Mouse (Mus musculus): ENCODE measurements around the gene Mfap1b.
"Not testable (repeated sequence)": the region's sequence is repeated elsewhere in the genome, so short reads cannot be mapped to it uniquely, and the experiment has no call there.

Mfap1b gene

GRCm38 (mm10) chr2:121468982-121469381 is 4.9 kb downstream of the Mfap1b start:
- DNase-seq = not testable (repeated sequence)

GRCm38 (mm10) chr2:121460071-121460470 is 13.8 kb downstream of the Mfap1b start:
- no peak for DNase-seq

GRCm38 (mm10) chr2:121456692-121457642 is 16.9 kb downstream of the Mfap1b start, which contains the start of gene Serinc4:
Serinc4 (minus strand) TSS chr2:121456781.
- DNase-seq = peak; percentile 91

GRCm38 (mm10) chr2:121455534-121455933 is 18.3 kb downstream of the Mfap1b start:
- no peak for DNase-seq

- DNase-seq = no peak
Measured at GRCm38 (mm10) chr2:121453917-121454316, 19.9 kb downstream of the Mfap1b start.

- DNase-seq = no peak
Measured at GRCm38 (mm10) chr2:121452990-121453389, 20.9 kb downstream of the Mfap1b start, which contains the start of gene Hypk. Hypk (plus strand) TSS chr2:121453290.

- no peak for DNase-seq
Measured at GRCm38 (mm10) chr2:121452361-121452760, 21.5 kb downstream of the Mfap1b start.

- DNase-seq = no peak
Measured at GRCm38 (mm10) chr2:121450093-121450492, 23.8 kb downstream of the Mfap1b start.

- DNase-seq = no peak
Measured at GRCm38 (mm10) chr2:121449545-121450011, 24.3 kb downstream of the Mfap1b start.

GRCm38 (mm10) chr2:121448739-121449535 is 24.9 kb downstream of the Mfap1b start, which contains the start of gene Serf2:
Serf2 (plus strand) TSS chr2:121449195.
- peak; percentile 100 for DNase-seq

GRCm38 (mm10) chr2:121448136-121448535 is 25.7 kb downstream of the Mfap1b start:
- peak; percentile 60 for DNase-seq

GRCm38 (mm10) chr2:121447006-121447405 is 26.9 kb downstream of the Mfap1b start:
- DNase-seq = no peak

GRCm38 (mm10) chr2:121446506-121446905 is 27.4 kb downstream of the Mfap1b start:
- DNase-seq = no peak

- no peak for DNase-seq
Measured at GRCm38 (mm10) chr2:121445117-121445516, 28.8 kb downstream of the Mfap1b start.

- DNase-seq = no peak
Measured at GRCm38 (mm10) chr2:121444178-121444577, 29.7 kb downstream of the Mfap1b start, which contains the start of gene Ell3. Ell3 (minus strand) TSS chr2:121444278.

GRCm38 (mm10) chr2:121443068-121443349 is 30.9 kb downstream of the Mfap1b start:
- DNase-seq = no peak

GRCm38 (mm10) chr2:121442259-121443067 is 31.4 kb downstream of the Mfap1b start:
- DNase-seq = peak; percentile 66

- DNase-seq = peak; percentile 7
Measured at GRCm38 (mm10) chr2:121441800-121442199, 32.1 kb downstream of the Mfap1b start.

- no peak for DNase-seq
Measured at GRCm38 (mm10) chr2:121440834-121441605, 32.8 kb downstream of the Mfap1b start.

GRCm38 (mm10) chr2:121439746-121440145 is 34.1 kb downstream of the Mfap1b start:
- no peak for DNase-seq

GRCm38 (mm10) chr2:121434854-121435253 is 39.0 kb downstream of the Mfap1b start:
- peak; percentile 41 for DNase-seq

- DNase-seq = no peak
Measured at GRCm38 (mm10) chr2:121425890-121426289, 48.0 kb downstream of the Mfap1b start.
